Mouse (Mus musculus) C2C12 (cell line): Measurements from ENCODE around the gene Rasl10a.

Experiments used
- CEBPB ChIP-seq: IDR thresholded peaks from one replicate; pipeline ENCODE4 v1.6.1; 2011; ENCODE audit warnings: low read depth, mild to moderate bottlenecking, control low read depth, moderate library complexity
- CTCF ChIP-seq: IDR thresholded peaks from one replicate; pipeline ENCODE4 v1.5.1; 2011; ENCODE audit not compliant: control insufficient read depth, insufficient read depth, insufficient read length
- MAX ChIP-seq: IDR thresholded peaks from one replicate; pipeline ENCODE4 v1.6.1; 2011; ENCODE audit warnings: mild to moderate bottlenecking, control low read depth
- MYOD1 ChIP-seq: IDR thresholded peaks from one replicate; pipeline ENCODE4 v1.6.1; 2011; ENCODE audit warnings: low read depth; ENCODE audit not compliant: control insufficient read depth, insufficient read length
- MYOG ChIP-seq: IDR thresholded peaks from one replicate; pipeline ENCODE4 v1.6.1; 2011; ENCODE audit not compliant: control insufficient read depth, insufficient read length; ENCODE audit errors: extremely low read depth
- USF1 ChIP-seq: IDR thresholded peaks from one replicate; pipeline ENCODE4 v1.6.1; 2011; ENCODE audit warnings: low read depth, mild to moderate bottlenecking, control low read depth, moderate library complexity

DNA sequence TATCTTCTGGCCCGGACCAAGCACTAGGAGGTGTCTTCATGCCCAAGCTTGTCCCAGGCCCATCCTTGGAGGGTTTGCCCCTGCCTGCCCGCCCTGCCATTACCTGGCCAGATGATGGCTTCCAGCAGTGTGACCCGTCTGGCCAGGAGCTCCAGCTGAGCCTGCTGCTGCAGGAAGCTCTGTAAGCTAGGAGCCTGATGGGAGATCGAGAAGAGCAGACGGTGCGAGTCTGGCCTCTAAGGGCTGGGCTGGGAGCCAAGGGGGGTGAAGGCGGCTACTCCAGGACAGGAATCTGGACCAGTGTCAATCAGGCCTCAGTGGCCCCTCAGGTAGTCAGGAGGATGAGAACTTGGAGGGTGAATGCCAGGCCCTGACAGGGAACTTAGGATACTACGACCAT is 51.5 kb downstream of the Rasl10a start:
- TF ChIP-seq CTCF (no peak), USF1 (no peak), CEBPB (no peak), MAX (no peak), MYOG (no peak), MYOD1 (no peak)
